Mouse (Mus musculus) spleen, adult 2 months (tissue): Measurements from ENCODE around the gene Shb. TPM values are rescaled to one million over a fixed set of nuclear protein-coding genes. Genes with fewer than 3 reads are reported as not detected.

Experiments used
- DNase-seq, 2 experiments: peaks; one replicate each; pipeline versions ENCODE4 v3.0.0 to v3.0.0-alpha.2; 2012 to 2021; ENCODE audit warnings: low spot score in 2 of 2, low read depth in 1 of 2
- H3K27ac ChIP-seq: fragments of 200-500 bp; 2 replicates; pipeline ENCODE4 v1.5.1; 2012; ENCODE audit warnings: low read length, inconsistent platforms; ENCODE audit not compliant: insufficient read depth
- H3K27me3 ChIP-seq: fragments of 200-500 bp; 2 replicates; pipeline ENCODE4 v1.6.1; 2012; ENCODE audit warnings: mild to moderate bottlenecking, moderate library complexity, low read length, inconsistent platforms; ENCODE audit not compliant: control insufficient read depth, insufficient read depth
- H3K36me3 ChIP-seq: fragments of 200-500 bp; 2 replicates; pipeline ENCODE4 v1.6.1; 2012; ENCODE audit warnings: mild to moderate bottlenecking, low read length, inconsistent platforms; ENCODE audit not compliant: control insufficient read depth, insufficient read depth
- H3K4me1 ChIP-seq: fragments of 200-500 bp; 2 replicates; pipeline ENCODE4 v1.6.1; 2011; ENCODE audit warnings: inconsistent platforms; ENCODE audit not compliant: control insufficient read depth, insufficient read depth, insufficient read length
- H3K4me3 ChIP-seq: fragments of 200-500 bp; 2 replicates; pipeline ENCODE4 v1.5.1; 2011; ENCODE audit warnings: mild to moderate bottlenecking, inconsistent platforms; ENCODE audit not compliant: insufficient read depth, insufficient read length; ENCODE audit errors: extremely low read depth
- CTCF ChIP-seq: fragments of 200-500 bp; IDR thresholded peaks from 2 replicates; pipeline ENCODE4 v1.5.1; 2011; ENCODE audit warnings: mild to moderate bottlenecking, inconsistent platforms; ENCODE audit not compliant: insufficient read depth, insufficient read length, insufficient replicate concordance; ENCODE audit errors: extremely low read depth
- POLR2A ChIP-seq: fragments of 200-500 bp; IDR thresholded peaks from 2 replicates; pipeline ENCODE4 v1.6.1; 2011; ENCODE audit warnings: low read depth, low read length, inconsistent platforms
- WGBS: fragments of 180-500 bp; shearing (Covaris S2); methylation state at CpG from one replicate; pipeline ENCODE4 v1.1.7; 2018; 5-methylcytosine and 5-hydroxymethylcytosine counted together
- polyA plus RNA-seq: library from polyadenylated mRNA; depleted of rRNA; stranded (reverse); fragments of >200 nt; gene quantifications from 2 replicates; pipeline ENCODE4 v1.2.3, GENCODE M21; 2012

Gene Shb
- polyA plus RNA-seq, 1 experiment = 8.6 TPM

- H3K27ac ChIP-seq = peak overlapping the region; percentile 15; the same call in 1 of the 2 replicates
- no peak for DNase-seq
- no peaks in the 10 kb centered on the region for H3K27me3 ChIP-seq
- H3K36me3 ChIP-seq = no peaks in the 10 kb centered on the region; the same call in 1 of the 2 replicates
- no peak overlapping the region; the same call in 1 of the 2 replicates for H3K4me3 ChIP-seq
- WGBS = 48% methylated on average over 5 of the region's 5 CpGs
- no peak for TF ChIP-seq POLR2A
- H3K4me1 ChIP-seq = no peaks in the 10 kb centered on the region; the same call in 1 of the 2 replicates
Observed at GRCm38 (mm10) chr4:45407001-45407702, 125.1 kb downstream of the Shb start.

GRCm38 (mm10) chr4:45406397-45406796, 125.9 kb downstream of the Shb start:
- no peak for DNase-seq
- Histone ChIP-seq H3K4me3 (no peak overlapping the region), H3K27me3 (no peaks in the 10 kb centered on the region), H3K4me1 (no peaks in the 10 kb centered on the region; the same call in 1 of the 2 replicates), H3K27ac (no peak overlapping the region), H3K36me3 (no peaks in the 10 kb centered on the region; the same call in none of the 2 replicates)
- WGBS = 84% methylated on average over 7 of the region's 7 CpGs
- TF ChIP-seq POLR2A (no peak), CTCF (no peak)

DNA sequence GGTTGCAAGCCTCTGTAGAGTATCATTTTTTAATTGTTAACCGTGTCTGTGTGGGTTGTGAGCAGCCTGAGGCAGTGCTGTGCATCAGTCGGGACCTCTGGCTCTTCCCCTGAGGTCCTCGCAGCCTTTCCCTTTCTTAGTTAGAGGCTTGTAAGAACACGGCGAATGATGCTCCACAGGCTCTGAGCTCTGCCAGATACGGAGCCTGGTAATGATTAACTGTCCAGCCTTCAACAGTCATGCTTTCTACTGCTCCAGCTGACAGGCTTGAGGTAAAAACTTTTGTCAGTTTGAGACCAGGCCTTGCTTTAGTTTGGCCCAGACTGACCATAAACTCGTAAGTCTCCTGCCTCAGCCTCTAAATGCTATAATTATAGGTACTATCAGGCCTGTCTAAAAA, 127.0 kb downstream of the Shb start:
- TF ChIP-seq POLR2A (no peak), CTCF (no peak)
- Histone ChIP-seq H3K27me3 (no peaks in the 10 kb centered on the region), H3K36me3 (no peaks in the 10 kb centered on the region; the same call in none of the 2 replicates), H3K4me1 (no peaks in the 10 kb centered on the region; the same call in 1 of the 2 replicates), H3K27ac (no peak overlapping the region), H3K4me3 (no peak overlapping the region)
- WGBS = 82% methylated on average over 7 of the region's 7 CpGs
- DNase-seq = no peak

DNA sequence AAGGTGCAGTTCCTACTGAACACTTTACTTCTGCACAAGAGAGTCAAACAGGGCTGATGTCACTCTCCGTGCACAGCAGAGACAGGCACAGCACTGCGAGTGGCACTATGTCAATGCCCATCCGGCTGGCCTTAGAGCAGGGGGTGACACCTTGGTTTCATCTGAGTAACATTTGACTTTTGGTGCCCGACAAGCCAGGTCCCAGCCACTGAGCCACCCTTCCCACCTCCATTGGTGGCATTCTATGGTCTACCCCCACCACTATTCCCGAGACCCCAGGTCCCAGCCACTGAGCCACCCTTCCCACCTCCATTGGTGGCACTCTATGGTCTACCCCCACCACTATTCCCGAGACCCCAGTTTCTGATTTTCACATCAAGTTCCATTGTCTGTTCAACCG, 128.2 kb downstream of the Shb start:
- Histone ChIP-seq H3K4me3 (no peak overlapping the region), H3K27me3 (no peaks in the 10 kb centered on the region), H3K27ac (peak overlapping the region; percentile 41; the same call in 1 of the 2 replicates), H3K4me1 (no peaks in the 10 kb centered on the region; the same call in 1 of the 2 replicates), H3K36me3 (peaks cover 9% of the 10 kb centered on the region)
- no peak for TF ChIP-seq CTCF
- TF ChIP-seq POLR2A = no peak
- DNase-seq = no peak
- 92% methylated on average over 7 of the region's 7 CpGs for WGBS

GRCm38 (mm10) chr4:45403499-45403878, 128.8 kb downstream of the Shb start:
- no peak for DNase-seq
- TF ChIP-seq POLR2A (no peak), CTCF (no peak)
- H3K36me3 ChIP-seq = peaks cover 13% of the 10 kb centered on the region

GRCm38 (mm10) chr4:45402878-45403498, 129.3 kb downstream of the Shb start:
- peaks cover 2% of the 10 kb centered on the region for H3K4me1 ChIP-seq
- WGBS = 42% methylated on average over 7 of the region's 7 CpGs
- DNase-seq = no peak
- no peak for TF ChIP-seq POLR2A
- TF ChIP-seq CTCF = no peak
- H3K4me3 ChIP-seq = no peak overlapping the region
- H3K27ac ChIP-seq = peak overlapping the region; percentile 52; the same call in 1 of the 2 replicates
- H3K36me3 ChIP-seq = peaks cover 15% of the 10 kb centered on the region
- no peaks in the 10 kb centered on the region for H3K27me3 ChIP-seq

More at GRCm38 (mm10) chr4:45403499-45403878, 128.8 kb downstream of the Shb start:
- no peak overlapping the region for H3K4me3 ChIP-seq
- H3K4me1 ChIP-seq = no peaks in the 10 kb centered on the region; the same call in none of the 2 replicates
- no peaks in the 10 kb centered on the region for H3K27me3 ChIP-seq
- H3K27ac ChIP-seq = peak overlapping the region; percentile 52; the same call in 1 of the 2 replicates
- WGBS = 25% methylated on average over 7 of the region's 7 CpGs
